Mouse (Mus musculus): ENCODE measurements around the gene Aldh9a1. TPM values are rescaled to one million over a fixed set of nuclear protein-coding genes. Genes with fewer than 3 reads are reported as not detected.

Aldh9a1 gene
- 33.0 and 35.7 TPM in 2 replicates for polyA plus RNA-seq (2016; fragmentation: Nextera tagmentation; extraction: Ambion mirVana)

- Histone ChIP-seq H3K9me3 (no peaks in the 10 kb centered on the region), H3K27me3 (no peaks in the 10 kb centered on the region), H3K36me3 (replicated peaks) (peaks cover 8% of the 10 kb centered on the region), H3K4me3 (replicated peaks) (peak within 1 kb of the TSS; percentile 58), H3K4me2 (peak within 1 kb of the TSS; percentile 81), H3K4me1 (peaks cover 4% of the 10 kb centered on the region; the same call in 1 of the 2 replicates), H3K27ac (peak within 1 kb of the TSS; percentile 73; the same call in 1 of the 2 replicates), H3K9ac (peak within 1 kb of the TSS; percentile 62)
- WGBS: under 1% methylated on average over 55 of the region's 55 CpGs
- ATAC-seq (ENCODE audit: low FRiP score): peak; percentile 99
Measured at GRCm38 (mm10) chr1:167349815-167350596, at the start of gene Aldh9a1. Gene Aldh9a1 (plus strand): TSS chr1:167349991.

GRCm38 (mm10) chr1:167300122-167300521 is 49.7 kb upstream of the Aldh9a1 start:
- Histone ChIP-seq H3K4me1 (no peaks in the 10 kb centered on the region; the same call in 1 of the 2 replicates), H3K36me3 (replicated peaks) (no peaks in the 10 kb centered on the region), H3K9me3 (no peaks in the 10 kb centered on the region), H3K27me3 (no peaks in the 10 kb centered on the region), H3K27ac (no peak overlapping the region), H3K9ac (no peak overlapping the region), H3K4me3 (replicated peaks) (no peak overlapping the region), H3K4me2 (no peak overlapping the region)
- no peak for ATAC-seq (ENCODE audit: low FRiP score)
- 76% methylated on average over 2 of the region's 2 CpGs for WGBS

- Histone ChIP-seq H3K9ac (no peak overlapping the region), H3K36me3 (replicated peaks) (peaks cover 2% of the 10 kb centered on the region), H3K4me3 (replicated peaks) (no peak overlapping the region), H3K4me1 (peaks cover 17% of the 10 kb centered on the region), H3K27me3 (no peaks in the 10 kb centered on the region), H3K4me2 (no peak overlapping the region), H3K27ac (no peak overlapping the region), H3K9me3 (no peaks in the 10 kb centered on the region)
- WGBS: 71% methylated on average over 7 of the region's 7 CpGs
- ATAC-seq (ENCODE audit: low FRiP score): no peak
Measured at GRCm38 (mm10) chr1:167305501-167306137, 44.2 kb upstream of the Aldh9a1 start.

GRCm38 (mm10) chr1:167306451-167307240 is 43.1 kb upstream of the Aldh9a1 start:
- Histone ChIP-seq H3K9me3 (no peaks in the 10 kb centered on the region), H3K9ac (no peak overlapping the region), H3K27me3 (no peaks in the 10 kb centered on the region), H3K36me3 (replicated peaks) (peaks cover 6% of the 10 kb centered on the region), H3K27ac (no peak overlapping the region), H3K4me1 (peaks cover 17% of the 10 kb centered on the region), H3K4me2 (no peak overlapping the region), H3K4me3 (replicated peaks) (no peak overlapping the region)
- no peak for ATAC-seq (ENCODE audit: low FRiP score)
- WGBS: 76% methylated on average over 5 of the region's 5 CpGs

- WGBS: 71% methylated on average over 11 of the region's 11 CpGs
- ATAC-seq (ENCODE audit: low FRiP score): no peak; the same call in 1 of the 2 replicates
- Histone ChIP-seq H3K4me2 (peak overlapping the region; percentile 76), H3K27ac (no peak overlapping the region), H3K9me3 (no peaks in the 10 kb centered on the region), H3K27me3 (no peaks in the 10 kb centered on the region), H3K9ac (no peak overlapping the region; the same call in 1 of the 2 replicates), H3K36me3 (replicated peaks) (peaks cover 11% of the 10 kb centered on the region), H3K4me1 (peaks cover 17% of the 10 kb centered on the region), H3K4me3 (replicated peaks) (peak overlapping the region; percentile 74)
Measured at GRCm38 (mm10) chr1:167307674-167308073, 42.1 kb upstream of the Aldh9a1 start.

- WGBS: under 1% methylated on average over 82 of the region's 82 CpGs
- H3K4me1 ChIP-seq: peaks cover 17% of the 10 kb centered on the region
- H3K4me3 ChIP-seq (replicated peaks): peak within 1 kb of the TSS; percentile 74
- peaks cover 11% of the 10 kb centered on the region for H3K36me3 ChIP-seq (replicated peaks)
- peak within 1 kb of the TSS; percentile 83 for H3K9ac ChIP-seq
- peak within 1 kb of the TSS; percentile 95 for H3K27ac ChIP-seq
- no peaks in the 10 kb centered on the region for H3K27me3 ChIP-seq
- peak within 1 kb of the TSS; percentile 76 for H3K4me2 ChIP-seq
- peak; percentile 97 for ATAC-seq (ENCODE audit: low FRiP score)
- no peaks in the 10 kb centered on the region for H3K9me3 ChIP-seq
Measured at GRCm38 (mm10) chr1:167308261-167309054, 41.3 kb upstream of the Aldh9a1 start, which contains the start of gene Tmco1. Gene Tmco1 (plus strand): TSS chr1:167308378.

GRCm38 (mm10) chr1:167312367-167312766 is 37.4 kb upstream of the Aldh9a1 start:
- H3K9ac ChIP-seq: no peak overlapping the region
- no peak overlapping the region for H3K27ac ChIP-seq
- no peak overlapping the region for H3K4me2 ChIP-seq
- no peak for ATAC-seq (ENCODE audit: low FRiP score)
- no peaks in the 10 kb centered on the region for H3K27me3 ChIP-seq
- no peak overlapping the region for H3K4me3 ChIP-seq (replicated peaks)
- no peaks in the 10 kb centered on the region for H3K9me3 ChIP-seq
- peaks cover 27% of the 10 kb centered on the region for H3K36me3 ChIP-seq (replicated peaks)
- peaks cover 12% of the 10 kb centered on the region for H3K4me1 ChIP-seq

- Histone ChIP-seq H3K4me1 (peaks cover 7% of the 10 kb centered on the region), H3K36me3 (replicated peaks) (peaks cover 33% of the 10 kb centered on the region), H3K9ac (no peak overlapping the region), H3K27me3 (no peaks in the 10 kb centered on the region), H3K9me3 (no peaks in the 10 kb centered on the region), H3K27ac (no peak overlapping the region), H3K4me3 (replicated peaks) (no peak overlapping the region), H3K4me2 (no peak overlapping the region)
- ATAC-seq (ENCODE audit: low FRiP score): no peak
- WGBS: 90% methylated on average over 4 of the region's 4 CpGs
Measured at GRCm38 (mm10) chr1:167313220-167313619, 36.6 kb upstream of the Aldh9a1 start.

GRCm38 (mm10) chr1:167321691-167322090 is 28.1 kb upstream of the Aldh9a1 start:
- Histone ChIP-seq H3K27me3 (no peaks in the 10 kb centered on the region), H3K36me3 (replicated peaks) (peaks cover 76% of the 10 kb centered on the region), H3K27ac (no peak overlapping the region), H3K9ac (no peak overlapping the region), H3K9me3 (no peaks in the 10 kb centered on the region), H3K4me3 (replicated peaks) (no peak overlapping the region), H3K4me2 (no peak overlapping the region), H3K4me1 (no peaks in the 10 kb centered on the region)
- ATAC-seq (ENCODE audit: low FRiP score): no peak
- 96% methylated on average over 6 of the region's 6 CpGs for WGBS

GRCm38 (mm10) chr1:167328776-167329175 is 21.0 kb upstream of the Aldh9a1 start:
- 94% methylated on average over 6 of the region's 6 CpGs for WGBS
- no peak for ATAC-seq (ENCODE audit: low FRiP score)
- no peak overlapping the region for H3K4me2 ChIP-seq
- H3K9ac ChIP-seq: no peak overlapping the region
- H3K4me3 ChIP-seq (replicated peaks): no peak overlapping the region
- H3K36me3 ChIP-seq (replicated peaks): peaks cover 68% of the 10 kb centered on the region
- no peak overlapping the region for H3K27ac ChIP-seq
- no peaks in the 10 kb centered on the region for H3K27me3 ChIP-seq
- H3K9me3 ChIP-seq: no peaks in the 10 kb centered on the region
- no peaks in the 10 kb centered on the region for H3K4me1 ChIP-seq

GRCm38 (mm10) chr1:167331106-167331505 is 18.7 kb upstream of the Aldh9a1 start:
- no peak for ATAC-seq (ENCODE audit: low FRiP score)
- Histone ChIP-seq H3K27ac (no peak overlapping the region), H3K27me3 (no peaks in the 10 kb centered on the region), H3K9ac (no peak overlapping the region), H3K9me3 (no peaks in the 10 kb centered on the region), H3K4me2 (no peak overlapping the region), H3K36me3 (replicated peaks) (peaks cover 59% of the 10 kb centered on the region), H3K4me1 (no peaks in the 10 kb centered on the region), H3K4me3 (replicated peaks) (no peak overlapping the region)
- WGBS: 97% methylated on average over 8 of the region's 8 CpGs
